In the genomic region with DNA sequence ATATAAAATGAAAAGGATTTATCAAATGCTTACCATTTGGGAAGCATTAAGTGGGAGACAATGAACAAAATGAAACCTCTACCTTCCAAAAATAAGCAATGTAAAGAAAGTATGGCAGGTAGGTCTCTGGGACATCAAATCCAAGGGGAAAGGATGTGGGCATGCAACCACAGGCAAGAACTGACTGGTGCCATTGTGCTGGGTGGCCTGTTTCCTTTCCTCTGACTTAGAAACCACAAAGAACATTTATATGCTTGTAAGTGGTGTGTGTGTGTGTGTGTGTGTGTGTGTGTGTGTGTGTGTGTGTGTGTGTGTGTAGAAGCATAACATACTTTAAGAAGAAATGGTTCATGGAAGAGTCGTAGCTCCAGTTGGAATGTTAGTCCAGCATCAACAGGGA, we compare ENCODE assay signal across 29 mouse cellular contexts.
"Had no signal": no experiment of that assay in that cellular context is flagged by ENCODE, and none has a peak within 500 bp of the region (broad histone marks: within the 10 kb centered on the region; RNA-seq: fewer than 3 reads in every experiment).

No protein-coding gene starts in this region.

- ATAC-seq: forebrain, embryonic 13.5 days; forebrain, embryonic 14.5 days; forebrain, embryonic 15.5 days; forebrain, embryonic 16.5 days; forebrain, postnatal 0 days had no signal

- H3K4me3 ChIP-seq: embryonic facial prominence, embryonic 10.5 days; embryonic facial prominence, embryonic 12.5 days; embryonic facial prominence, embryonic 13.5 days; embryonic facial prominence, embryonic 15.5 days; erythroblast, embryonic 14.5 days; forebrain, embryonic 10.5 days; forebrain, embryonic 12.5 days; forebrain, embryonic 13.5 days; forebrain, embryonic 15.5 days; gastrocnemius, adult 2 months; heart, adult 2 months had no signal

- H3K9me3 ChIP-seq: embryonic facial prominence, embryonic 10.5 days; embryonic facial prominence, embryonic 12.5 days; embryonic facial prominence, embryonic 13.5 days; embryonic facial prominence, embryonic 15.5 days; forebrain, embryonic 10.5 days; forebrain, embryonic 12.5 days; forebrain, embryonic 13.5 days; forebrain, embryonic 15.5 days had no signal

- H3K4me1 ChIP-seq: embryonic facial prominence, embryonic 10.5 days; embryonic facial prominence, embryonic 12.5 days; embryonic facial prominence, embryonic 13.5 days; embryonic facial prominence, embryonic 15.5 days; forebrain, embryonic 10.5 days; forebrain, embryonic 12.5 days; forebrain, embryonic 13.5 days; forebrain, embryonic 15.5 days had no signal

- H3K27ac ChIP-seq: embryonic facial prominence, embryonic 10.5 days; embryonic facial prominence, embryonic 12.5 days; embryonic facial prominence, embryonic 13.5 days; embryonic facial prominence, embryonic 15.5 days; forebrain, embryonic 10.5 days; forebrain, embryonic 12.5 days; forebrain, embryonic 13.5 days; forebrain, embryonic 15.5 days; gastrocnemius, adult 2 months; heart, adult 2 months had no signal

- H3K36me3 ChIP-seq: embryonic facial prominence, embryonic 10.5 days; embryonic facial prominence, embryonic 12.5 days; embryonic facial prominence, embryonic 13.5 days; embryonic facial prominence, embryonic 15.5 days; forebrain, embryonic 10.5 days; forebrain, embryonic 12.5 days; forebrain, embryonic 15.5 days had no signal

- H3K4me2 ChIP-seq: embryonic facial prominence, embryonic 12.5 days; embryonic facial prominence, embryonic 13.5 days; embryonic facial prominence, embryonic 15.5 days; forebrain, embryonic 12.5 days; forebrain, embryonic 13.5 days; forebrain, embryonic 15.5 days had no signal

- H3K27me3 ChIP-seq: embryonic facial prominence, embryonic 12.5 days; embryonic facial prominence, embryonic 13.5 days; embryonic facial prominence, embryonic 15.5 days; forebrain, embryonic 12.5 days; forebrain, embryonic 13.5 days; forebrain, embryonic 15.5 days had no signal

- H3K9ac ChIP-seq: embryonic facial prominence, embryonic 12.5 days; embryonic facial prominence, embryonic 13.5 days; embryonic facial prominence, embryonic 15.5 days; forebrain, embryonic 12.5 days; forebrain, embryonic 13.5 days; forebrain, embryonic 15.5 days; forebrain, postnatal 0 days had no signal

- DNase-seq: cerebellum, adult 2 months; cerebellum, adult 8-10 months; cerebellum, adult 9-10 months; cerebellum, adult 9-11 months; cerebellum, postnatal 10 days; cerebellum, postnatal 14 days; cerebellum, postnatal 25 days; cerebellum, postnatal 36 days; embryo, embryonic 11 days; forebrain, postnatal 0 days; gastrocnemius, adult 2 months; gastrocnemius, postnatal 10 days; gastrocnemius, postnatal 14 days; gastrocnemius, postnatal 25 days; gastrocnemius, postnatal 36 days; heart, adult 11 months; heart, adult 18-20 months; heart, adult 2 months had no signal
